Mouse (Mus musculus): ENCODE results near the gene Rhbdf1. TPM values are rescaled to one million over a fixed set of nuclear protein-coding genes. Genes with fewer than 3 reads are reported as not detected.

Gene Rhbdf1
- polyA plus RNA-seq, 1 experiment from 2014 or later, result 46.1 TPM

DNA sequence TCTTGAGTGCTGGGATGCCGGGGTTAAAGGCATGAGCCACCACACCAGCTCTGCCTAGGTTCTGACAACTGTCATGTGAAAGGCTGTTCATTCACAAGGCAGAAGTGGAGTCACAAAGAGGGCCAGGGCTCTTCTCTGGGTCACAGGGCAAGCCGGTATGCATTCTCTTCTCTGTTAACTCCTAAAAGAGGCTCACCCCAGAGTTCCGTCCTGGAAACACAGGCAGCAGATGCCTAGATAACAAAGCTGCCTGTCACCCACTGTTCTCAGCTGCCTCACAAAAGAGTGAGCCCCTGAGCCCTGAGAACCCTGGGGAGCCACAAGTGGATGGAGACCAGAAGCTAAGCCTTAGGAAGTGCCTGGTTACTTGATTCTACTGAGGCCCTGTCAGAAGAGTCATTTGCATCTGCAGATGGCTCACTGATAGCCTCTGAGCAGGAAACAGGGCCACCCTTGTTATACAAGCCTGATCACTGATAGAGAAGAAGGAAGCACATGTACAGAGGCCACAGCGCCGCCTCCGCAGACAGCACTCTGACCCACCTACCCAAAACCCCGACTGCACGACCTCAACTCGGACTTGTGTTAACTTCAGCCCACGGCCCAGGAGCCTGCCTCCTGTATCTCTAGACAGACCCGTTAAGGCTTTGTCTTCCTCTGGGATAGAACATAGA lies 26.1 kb downstream of the Rhbdf1 start:
- H3K4me1 ChIP-seq (ENCODE audit: control insufficient read depth, insufficient read depth, low read length), result no peaks in the 10 kb centered on the region
- H3K27ac ChIP-seq (ENCODE audit: low read length), result no peak overlapping the region
- H3K27me3 ChIP-seq (ENCODE audit: control insufficient read depth, insufficient read depth, low read length), result no peaks in the 10 kb centered on the region
- H3K9ac ChIP-seq (replicated peaks; ENCODE audit: low read depth, low read length), result no peak overlapping the region
- no peaks in the 10 kb centered on the region for H3K9me3 ChIP-seq (ENCODE audit: control insufficient read depth, low read depth, low read length)
- no peak overlapping the region for H3K4me3 ChIP-seq (ENCODE audit: low read depth, low read length)
- ATAC-seq (ENCODE audit: insufficient number of reproducible peaks, insufficient read depth, low FRiP score, low read depth), result no peak
- WGBS, result 37% methylated on average over 11 of the region's 11 CpGs
- no peak overlapping the region for H3K4me2 ChIP-seq (replicated peaks; ENCODE audit: low read depth, low read length)
- no peaks in the 10 kb centered on the region for H3K36me3 ChIP-seq (ENCODE audit: control insufficient read depth, insufficient read depth, low read length)

GRCm38 (mm10) chr11:32194626-32195025 lies 27.5 kb downstream of the Rhbdf1 start:
- no peak overlapping the region for H3K9ac ChIP-seq (replicated peaks; ENCODE audit: low read depth, low read length)
- no peaks in the 10 kb centered on the region for H3K4me1 ChIP-seq (ENCODE audit: control insufficient read depth, insufficient read depth, low read length)
- H3K27ac ChIP-seq (ENCODE audit: low read length), result no peak overlapping the region
- no peak for ATAC-seq (ENCODE audit: insufficient number of reproducible peaks, insufficient read depth, low FRiP score, low read depth)
- H3K36me3 ChIP-seq (ENCODE audit: control insufficient read depth, insufficient read depth, low read length), result no peaks in the 10 kb centered on the region
- H3K4me3 ChIP-seq (ENCODE audit: low read depth, low read length), result no peak overlapping the region
- WGBS, result 85% methylated on average over 5 of the region's 5 CpGs
- no peaks in the 10 kb centered on the region for H3K9me3 ChIP-seq (ENCODE audit: control insufficient read depth, low read depth, low read length)
- no peak overlapping the region for H3K4me2 ChIP-seq (replicated peaks; ENCODE audit: low read depth, low read length)
- H3K27me3 ChIP-seq (ENCODE audit: control insufficient read depth, insufficient read depth, low read length), result no peaks in the 10 kb centered on the region

- H3K4me3 ChIP-seq (ENCODE audit: low read depth, low read length), result no peak overlapping the region
- no peaks in the 10 kb centered on the region for H3K4me1 ChIP-seq (ENCODE audit: control insufficient read depth, insufficient read depth, low read length)
- no peaks in the 10 kb centered on the region for H3K9me3 ChIP-seq (ENCODE audit: control insufficient read depth, low read depth, low read length)
- no peaks in the 10 kb centered on the region for H3K27me3 ChIP-seq (ENCODE audit: control insufficient read depth, insufficient read depth, low read length)
- 80% methylated on average over 10 of the region's 10 CpGs for WGBS
- no peaks in the 10 kb centered on the region for H3K36me3 ChIP-seq (ENCODE audit: control insufficient read depth, insufficient read depth, low read length)
- no peak overlapping the region for H3K9ac ChIP-seq (replicated peaks; ENCODE audit: low read depth, low read length)
- no peak for ATAC-seq (ENCODE audit: insufficient number of reproducible peaks, insufficient read depth, low FRiP score, low read depth)
- H3K27ac ChIP-seq (ENCODE audit: low read length), result no peak overlapping the region
- no peak overlapping the region for H3K4me2 ChIP-seq (replicated peaks; ENCODE audit: low read depth, low read length)
Measured at GRCm38 (mm10) chr11:32194086-32194485, 28.0 kb downstream of the Rhbdf1 start.

DNA sequence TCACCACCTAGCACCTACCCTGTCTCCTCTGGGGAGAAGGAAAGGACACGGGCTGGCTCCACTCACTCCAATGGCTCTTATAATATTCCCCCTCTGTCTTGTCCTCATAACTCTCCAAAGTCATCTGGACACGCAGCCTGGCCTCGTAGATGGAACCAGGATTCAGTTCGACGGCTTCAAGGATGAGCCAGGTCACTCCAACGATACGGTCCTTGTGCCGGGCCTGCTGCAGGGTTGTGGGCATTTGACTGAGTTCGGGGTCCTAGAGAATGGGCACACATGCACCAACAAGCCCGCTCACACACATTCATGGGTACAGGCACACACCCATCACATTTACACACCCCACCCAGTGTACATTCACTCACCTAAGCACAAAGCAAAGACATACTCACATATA lies 28.9 kb downstream of the Rhbdf1 start:
- H3K27ac ChIP-seq (ENCODE audit: low read length), result no peak overlapping the region
- no peaks in the 10 kb centered on the region for H3K4me1 ChIP-seq (ENCODE audit: control insufficient read depth, insufficient read depth, low read length)
- ATAC-seq (ENCODE audit: insufficient number of reproducible peaks, insufficient read depth, low FRiP score, low read depth), result no peak
- WGBS, result 86% methylated on average over 10 of the region's 10 CpGs
- no peak overlapping the region for H3K4me2 ChIP-seq (replicated peaks; ENCODE audit: low read depth, low read length)
- no peak overlapping the region for H3K4me3 ChIP-seq (ENCODE audit: low read depth, low read length)
- H3K9me3 ChIP-seq (ENCODE audit: control insufficient read depth, low read depth, low read length), result no peaks in the 10 kb centered on the region
- no peaks in the 10 kb centered on the region for H3K36me3 ChIP-seq (ENCODE audit: control insufficient read depth, insufficient read depth, low read length)
- no peak overlapping the region for H3K9ac ChIP-seq (replicated peaks; ENCODE audit: low read depth, low read length)
- no peaks in the 10 kb centered on the region for H3K27me3 ChIP-seq (ENCODE audit: control insufficient read depth, insufficient read depth, low read length)

DNA sequence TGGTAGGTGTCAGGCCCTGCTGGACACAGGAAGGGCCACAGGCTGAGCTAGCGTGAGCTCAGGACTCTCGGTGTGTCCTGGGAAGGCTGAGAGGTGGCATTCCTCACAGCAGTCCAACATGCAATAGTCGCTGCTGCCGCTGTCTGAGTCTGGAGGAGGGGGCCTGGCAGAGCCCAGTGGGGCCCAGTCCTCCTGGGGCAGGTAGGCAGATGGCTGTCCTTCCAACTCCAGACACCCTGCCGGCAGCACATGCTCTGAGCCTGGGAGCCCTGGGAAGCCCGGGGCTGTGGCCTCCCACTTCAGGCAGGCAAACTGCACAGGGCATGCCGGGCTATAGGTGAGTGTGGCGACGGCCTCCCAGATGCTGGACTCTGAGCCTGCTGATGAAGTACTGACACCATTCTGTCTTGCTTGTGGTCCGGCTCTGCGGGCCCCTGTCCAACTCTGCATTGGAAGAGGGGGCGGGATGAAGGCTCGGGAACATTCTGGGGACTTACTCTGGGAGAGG lies 31.4 kb downstream of the Rhbdf1 start:
- Histone ChIP-seq H3K4me1 (ENCODE audit: control insufficient read depth, insufficient read depth, low read length) (no peaks in the 10 kb centered on the region), H3K36me3 (ENCODE audit: control insufficient read depth, insufficient read depth, low read length) (no peaks in the 10 kb centered on the region), H3K9me3 (ENCODE audit: control insufficient read depth, low read depth, low read length) (no peaks in the 10 kb centered on the region), H3K27me3 (ENCODE audit: control insufficient read depth, insufficient read depth, low read length) (no peaks in the 10 kb centered on the region), H3K4me2 (replicated peaks; ENCODE audit: low read depth, low read length) (no peak overlapping the region), H3K9ac (replicated peaks; ENCODE audit: low read depth, low read length) (no peak overlapping the region), H3K27ac (ENCODE audit: low read length) (no peak overlapping the region), H3K4me3 (ENCODE audit: low read depth, low read length) (no peak overlapping the region)
- 77% methylated on average over 13 of the region's 13 CpGs for WGBS
- no peak for ATAC-seq (ENCODE audit: insufficient number of reproducible peaks, insufficient read depth, low FRiP score, low read depth)

GRCm38 (mm10) chr11:32190119-32190518 lies 32.0 kb downstream of the Rhbdf1 start:
- H3K36me3 ChIP-seq (ENCODE audit: control insufficient read depth, insufficient read depth, low read length), result no peaks in the 10 kb centered on the region
- no peak overlapping the region for H3K4me3 ChIP-seq (ENCODE audit: low read depth, low read length)
- H3K9me3 ChIP-seq (ENCODE audit: control insufficient read depth, low read depth, low read length), result no peaks in the 10 kb centered on the region
- no peaks in the 10 kb centered on the region for H3K4me1 ChIP-seq (ENCODE audit: control insufficient read depth, insufficient read depth, low read length)
- no peak overlapping the region for H3K4me2 ChIP-seq (replicated peaks; ENCODE audit: low read depth, low read length)
- no peaks in the 10 kb centered on the region for H3K27me3 ChIP-seq (ENCODE audit: control insufficient read depth, insufficient read depth, low read length)
- no peak overlapping the region for H3K27ac ChIP-seq (ENCODE audit: low read length)
- H3K9ac ChIP-seq (replicated peaks; ENCODE audit: low read depth, low read length), result no peak overlapping the region
- 84% methylated on average over 9 of the region's 9 CpGs for WGBS
- ATAC-seq (ENCODE audit: insufficient number of reproducible peaks, insufficient read depth, low FRiP score, low read depth), result no peak

- Histone ChIP-seq H3K9ac (replicated peaks; ENCODE audit: low read depth, low read length) (no peak overlapping the region), H3K4me2 (replicated peaks; ENCODE audit: low read depth, low read length) (no peak overlapping the region), H3K27me3 (ENCODE audit: control insufficient read depth, insufficient read depth, low read length) (no peaks in the 10 kb centered on the region), H3K4me3 (ENCODE audit: low read depth, low read length) (no peak overlapping the region), H3K36me3 (ENCODE audit: control insufficient read depth, insufficient read depth, low read length) (no peaks in the 10 kb centered on the region), H3K4me1 (ENCODE audit: control insufficient read depth, insufficient read depth, low read length) (no peaks in the 10 kb centered on the region), H3K27ac (ENCODE audit: low read length) (no peak overlapping the region), H3K9me3 (ENCODE audit: control insufficient read depth, low read depth, low read length) (no peaks in the 10 kb centered on the region)
- ATAC-seq (ENCODE audit: insufficient number of reproducible peaks, insufficient read depth, low FRiP score, low read depth), result no peak
- 68% methylated on average over 5 of the region's 5 CpGs for WGBS
Measured at GRCm38 (mm10) chr11:32189434-32189833, 32.7 kb downstream of the Rhbdf1 start.

DNA sequence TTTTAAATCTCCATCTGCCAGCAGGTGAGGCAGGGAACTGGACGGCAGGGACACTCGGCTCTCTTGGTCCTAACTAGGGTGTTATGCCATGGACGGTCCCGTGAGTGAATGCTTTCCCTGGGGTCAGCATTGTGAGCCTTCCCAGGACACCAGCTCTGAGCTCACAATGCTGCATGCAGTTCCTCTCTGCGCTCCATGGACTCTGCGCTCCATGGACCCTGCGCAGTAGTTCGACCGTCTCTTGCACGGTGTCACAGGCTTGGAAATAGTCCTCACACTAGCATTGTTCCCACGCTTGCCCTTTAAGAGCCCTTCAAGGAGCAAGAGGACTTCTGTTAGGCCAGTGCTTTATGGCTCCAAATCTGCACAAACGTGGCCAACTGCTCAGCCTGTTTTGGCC lies 33.2 kb downstream of the Rhbdf1 start:
- no peak overlapping the region for H3K9ac ChIP-seq (replicated peaks; ENCODE audit: low read depth, low read length)
- WGBS, result 83% methylated on average over 12 of the region's 12 CpGs
- no peak overlapping the region for H3K4me2 ChIP-seq (replicated peaks; ENCODE audit: low read depth, low read length)
- no peak overlapping the region for H3K27ac ChIP-seq (ENCODE audit: low read length)
- no peaks in the 10 kb centered on the region for H3K4me1 ChIP-seq (ENCODE audit: control insufficient read depth, insufficient read depth, low read length)
- H3K9me3 ChIP-seq (ENCODE audit: control insufficient read depth, low read depth, low read length), result no peaks in the 10 kb centered on the region
- no peaks in the 10 kb centered on the region for H3K36me3 ChIP-seq (ENCODE audit: control insufficient read depth, insufficient read depth, low read length)
- no peak for ATAC-seq (ENCODE audit: insufficient number of reproducible peaks, insufficient read depth, low FRiP score, low read depth)
- no peak overlapping the region for H3K4me3 ChIP-seq (ENCODE audit: low read depth, low read length)
- no peaks in the 10 kb centered on the region for H3K27me3 ChIP-seq (ENCODE audit: control insufficient read depth, insufficient read depth, low read length)

- Histone ChIP-seq H3K27ac (ENCODE audit: low read length) (no peak overlapping the region), H3K4me1 (ENCODE audit: control insufficient read depth, insufficient read depth, low read length) (no peaks in the 10 kb centered on the region), H3K4me2 (replicated peaks; ENCODE audit: low read depth, low read length) (no peak overlapping the region), H3K27me3 (ENCODE audit: control insufficient read depth, insufficient read depth, low read length) (no peaks in the 10 kb centered on the region), H3K9ac (replicated peaks; ENCODE audit: low read depth, low read length) (no peak overlapping the region), H3K9me3 (ENCODE audit: control insufficient read depth, low read depth, low read length) (no peaks in the 10 kb centered on the region), H3K4me3 (ENCODE audit: low read depth, low read length) (no peak overlapping the region), H3K36me3 (ENCODE audit: control insufficient read depth, insufficient read depth, low read length) (no peaks in the 10 kb centered on the region)
- no peak for ATAC-seq (ENCODE audit: insufficient number of reproducible peaks, insufficient read depth, low FRiP score, low read depth)
- WGBS, result 86% methylated on average over 4 of the region's 4 CpGs
Measured at GRCm38 (mm10) chr11:32187256-32187655, 34.8 kb downstream of the Rhbdf1 start.
